Mouse (Mus musculus): ENCODE results near the gene AY358078. TPM values are rescaled to one million over a fixed set of nuclear protein-coding genes. Genes with fewer than 3 reads are reported as not detected.
"Not testable (repeated sequence)": the region's sequence is repeated elsewhere in the genome, so short reads cannot be mapped to it uniquely, and the experiment has no call there.

Gene AY358078
- polyA plus RNA-seq, 1 experiment, result not detected

DNA sequence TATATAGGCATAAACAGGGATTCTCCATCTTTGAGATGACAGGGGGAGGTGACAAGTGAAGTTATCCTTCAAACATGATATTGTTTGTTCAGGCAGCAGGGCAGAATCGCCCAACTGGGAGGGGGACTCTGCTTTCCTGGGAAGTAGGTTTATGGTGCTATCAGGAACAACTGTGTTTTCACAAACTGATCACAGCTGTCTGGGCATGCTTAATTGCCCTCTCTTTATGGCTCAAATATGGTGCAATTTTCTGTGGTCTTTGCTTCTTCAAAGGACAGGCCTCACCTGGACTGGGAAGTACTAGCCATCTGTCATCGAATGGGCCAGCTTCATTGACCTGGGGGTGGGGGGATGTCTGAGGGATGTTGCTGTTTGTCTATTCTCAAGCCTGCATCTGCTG, 5.7 kb upstream of the AY358078 start:
- WGBS, result 39% methylated on average over 2 of the region's 2 CpGs
- TF ChIP-seq POLR2A (IDR thresholded peaks at IDR 0.05; ENCODE audit: borderline replicate concordance, control insufficient read depth, low read depth, low read length) (no peak), CTCF (IDR thresholded peaks at IDR 0.05; ENCODE audit: control insufficient read depth, insufficient read depth, low read length) (no peak)
- no peaks in the 10 kb centered on the region for H3K4me1 ChIP-seq (ENCODE audit: control insufficient read depth, insufficient read depth, low read length)
- H3K4me3 ChIP-seq (replicated peaks; ENCODE audit: control insufficient read depth, low read depth, low read length), result no peak overlapping the region
- H3K27ac ChIP-seq (ENCODE audit: control insufficient read depth, insufficient read depth, low read depth, low read length, poor library complexity), result no peak overlapping the region

DNA sequence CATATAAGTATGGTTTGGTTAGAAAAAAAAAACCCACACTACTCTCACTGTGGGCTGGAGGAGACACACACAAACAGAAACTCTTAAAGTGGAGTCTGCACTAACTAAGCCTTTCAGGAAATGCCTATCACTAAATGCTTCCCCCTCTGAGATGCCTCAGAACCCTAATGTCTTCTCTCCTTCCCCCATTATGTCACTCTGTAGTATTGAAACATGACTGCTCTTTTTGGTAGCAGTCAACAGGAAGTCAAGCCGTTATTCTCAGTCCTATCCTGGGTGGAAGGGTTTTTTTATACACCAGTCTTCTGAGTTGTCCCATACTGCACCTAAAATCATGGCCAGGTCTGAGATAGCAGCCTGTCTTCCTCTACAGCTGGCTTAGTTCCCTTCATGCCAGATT, 26.8 kb downstream of the AY358078 start:
- TF ChIP-seq CTCF (IDR thresholded peaks at IDR 0.05; ENCODE audit: control insufficient read depth, insufficient read depth, low read length), result no peak
- TF ChIP-seq POLR2A (IDR thresholded peaks at IDR 0.05; ENCODE audit: borderline replicate concordance, control insufficient read depth, low read depth, low read length), result no peak
- 0% methylated on average over 1 of the region's 1 CpGs for WGBS

DNA sequence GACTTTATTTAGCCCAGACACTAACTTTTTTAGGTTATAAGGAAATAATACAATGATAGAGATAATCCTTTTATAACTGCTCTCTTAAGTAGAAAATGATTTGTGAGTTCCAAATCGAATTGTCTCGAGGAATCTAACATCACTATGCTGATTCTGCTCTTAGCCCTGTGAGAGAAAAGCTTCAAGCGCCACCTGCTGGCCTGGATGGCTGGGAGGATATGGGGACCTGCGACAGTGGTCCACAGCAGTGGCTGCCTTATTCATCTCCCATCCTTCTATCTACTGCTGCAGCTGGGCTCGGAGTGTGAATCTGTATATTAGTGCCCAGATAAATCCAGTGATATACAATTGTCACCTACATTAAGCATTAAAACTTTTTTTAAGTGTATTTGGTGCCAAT, 28.0 kb downstream of the AY358078 start:
- 0 out of 2 replicates have a peak, but pooled peaks have one; percentile 29 for TF ChIP-seq CTCF (IDR thresholded peaks at IDR 0.05; ENCODE audit: control insufficient read depth, insufficient read depth, low read length)
- 14% methylated on average over 5 of the region's 5 CpGs for WGBS
- not testable (repeated sequence) for H3K4me1 ChIP-seq (ENCODE audit: control insufficient read depth, insufficient read depth, low read length); H3K4me3 ChIP-seq (replicated peaks; ENCODE audit: control insufficient read depth, low read depth, low read length); H3K27ac ChIP-seq (ENCODE audit: control insufficient read depth, insufficient read depth, low read depth, low read length, poor library complexity)

More for the DNA sequence above, 26.8 kb downstream of the AY358078 start:
- Histone ChIP-seq H3K4me1 (ENCODE audit: control insufficient read depth, insufficient read depth, low read length) (no peaks in the 10 kb centered on the region), H3K27ac (ENCODE audit: control insufficient read depth, insufficient read depth, low read depth, low read length, poor library complexity) (no peak overlapping the region), H3K4me3 (replicated peaks; ENCODE audit: control insufficient read depth, low read depth, low read length) (no peak overlapping the region)

DNA sequence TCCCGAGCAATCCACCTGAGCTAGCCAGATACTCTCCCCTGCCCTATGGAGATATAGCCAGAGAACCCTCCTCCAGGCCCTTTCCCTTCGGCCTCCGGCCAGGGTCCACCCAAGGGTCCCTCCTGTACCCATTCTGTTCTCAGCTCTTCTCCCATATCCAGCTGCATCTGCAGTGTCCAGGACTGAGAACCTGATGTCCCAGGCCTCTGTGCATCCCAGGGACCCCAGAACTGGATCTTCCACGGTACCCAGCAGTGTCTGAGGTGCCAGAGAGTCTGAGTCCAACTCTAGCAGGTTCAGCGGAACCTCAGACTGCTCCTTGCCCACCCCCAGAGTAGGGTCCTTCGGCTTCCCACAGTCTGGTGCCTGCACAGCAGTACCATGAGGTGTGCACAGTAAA, 29.3 kb downstream of the AY358078 start:
- Histone ChIP-seq H3K4me1 (ENCODE audit: control insufficient read depth, insufficient read depth, low read length) (no peaks in the 10 kb centered on the region), H3K27ac (ENCODE audit: control insufficient read depth, insufficient read depth, low read depth, low read length, poor library complexity) (no peak overlapping the region), H3K4me3 (replicated peaks; ENCODE audit: control insufficient read depth, low read depth, low read length) (no peak overlapping the region)
- 68% methylated on average over 6 of the region's 6 CpGs for WGBS
- no peak for TF ChIP-seq CTCF (IDR thresholded peaks at IDR 0.05; ENCODE audit: control insufficient read depth, insufficient read depth, low read length)
- no peak for TF ChIP-seq POLR2A (IDR thresholded peaks at IDR 0.05; ENCODE audit: borderline replicate concordance, control insufficient read depth, low read depth, low read length)

DNA sequence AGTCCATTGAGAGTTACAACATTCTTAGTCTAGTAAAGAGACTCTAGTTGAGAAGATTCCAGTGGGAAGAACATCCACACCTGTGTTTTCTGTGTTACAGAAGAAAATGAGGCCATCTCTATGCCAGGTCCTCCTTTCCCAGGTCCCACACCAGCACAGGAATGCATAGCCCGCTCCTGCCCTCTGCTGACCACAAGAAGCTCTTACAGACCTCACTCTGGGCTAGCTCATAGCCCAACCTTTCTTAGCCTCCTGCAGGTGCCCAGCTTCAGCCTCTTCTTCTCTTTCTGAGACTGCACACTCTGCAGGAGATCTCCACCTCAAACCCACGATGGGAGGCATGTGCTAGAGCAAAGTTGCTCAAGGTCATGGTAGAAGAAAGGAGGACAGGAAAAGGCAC, 38.6 kb downstream of the AY358078 start:
- WGBS, result 14% methylated on average over 2 of the region's 2 CpGs
- TF ChIP-seq CTCF (IDR thresholded peaks at IDR 0.05; ENCODE audit: control insufficient read depth, insufficient read depth, low read length), result 0 out of 2 replicates have a peak, but pooled peaks have one; percentile 11
- not testable (repeated sequence) for H3K4me1 ChIP-seq (ENCODE audit: control insufficient read depth, insufficient read depth, low read length); H3K4me3 ChIP-seq (replicated peaks; ENCODE audit: control insufficient read depth, low read depth, low read length); H3K27ac ChIP-seq (ENCODE audit: control insufficient read depth, insufficient read depth, low read depth, low read length, poor library complexity)

DNA sequence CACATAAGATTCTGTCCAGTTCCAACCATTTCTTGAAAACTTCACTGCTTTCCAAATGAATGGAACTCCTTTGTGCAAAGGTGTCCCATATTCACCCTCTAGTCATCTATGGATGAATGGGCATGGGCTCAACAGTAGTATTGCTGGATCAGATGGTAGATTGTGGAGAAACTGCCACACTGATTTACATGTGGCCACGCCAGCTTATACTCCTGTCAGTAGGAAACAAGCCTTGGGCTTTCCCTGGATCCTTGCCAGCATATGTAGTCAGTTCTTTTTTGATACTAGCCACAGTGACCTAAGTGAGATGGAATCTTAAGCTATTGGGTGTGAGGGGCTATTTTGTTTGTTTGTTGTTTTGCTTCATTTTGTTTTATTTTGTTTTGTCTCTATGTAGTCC, 42.4 kb downstream of the AY358078 start:
- 62% methylated on average over 1 of the region's 1 CpGs for WGBS
- Histone ChIP-seq H3K4me3 (replicated peaks; ENCODE audit: control insufficient read depth, low read depth, low read length) (no peak overlapping the region), H3K4me1 (ENCODE audit: control insufficient read depth, insufficient read depth, low read length) (no peaks in the 10 kb centered on the region), H3K27ac (ENCODE audit: control insufficient read depth, insufficient read depth, low read depth, low read length, poor library complexity) (no peak overlapping the region)
- TF ChIP-seq POLR2A (IDR thresholded peaks at IDR 0.05; ENCODE audit: borderline replicate concordance, control insufficient read depth, low read depth, low read length) (no peak), CTCF (IDR thresholded peaks at IDR 0.05; ENCODE audit: control insufficient read depth, insufficient read depth, low read length) (no peak)

DNA sequence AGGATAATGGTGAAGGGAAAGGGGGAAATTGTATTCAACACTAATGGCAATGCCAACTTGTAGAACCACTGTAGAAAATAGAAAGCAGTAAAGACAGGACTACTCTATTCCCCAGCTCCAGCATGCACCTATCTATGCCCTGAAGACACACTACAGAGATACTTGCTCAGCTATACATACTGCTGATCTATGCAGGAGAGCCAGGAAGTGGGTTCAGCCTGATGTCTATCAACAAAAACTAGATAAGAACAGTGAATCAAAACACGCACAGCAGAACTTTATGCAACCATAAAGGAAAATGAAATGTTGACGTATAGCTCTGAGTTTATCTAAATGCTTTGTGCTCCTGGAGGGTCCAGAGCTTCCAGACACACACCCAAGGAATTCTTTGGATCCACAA, 42.9 kb downstream of the AY358078 start:
- no peaks in the 10 kb centered on the region for H3K4me1 ChIP-seq (ENCODE audit: control insufficient read depth, insufficient read depth, low read length)
- H3K27ac ChIP-seq (ENCODE audit: control insufficient read depth, insufficient read depth, low read depth, low read length, poor library complexity), result no peak overlapping the region
- no peak overlapping the region for H3K4me3 ChIP-seq (replicated peaks; ENCODE audit: control insufficient read depth, low read depth, low read length)
- WGBS, result 59% methylated on average over 2 of the region's 2 CpGs
- TF ChIP-seq POLR2A (IDR thresholded peaks at IDR 0.05; ENCODE audit: borderline replicate concordance, control insufficient read depth, low read depth, low read length) (no peak), CTCF (IDR thresholded peaks at IDR 0.05; ENCODE audit: control insufficient read depth, insufficient read depth, low read length) (no peak)

DNA sequence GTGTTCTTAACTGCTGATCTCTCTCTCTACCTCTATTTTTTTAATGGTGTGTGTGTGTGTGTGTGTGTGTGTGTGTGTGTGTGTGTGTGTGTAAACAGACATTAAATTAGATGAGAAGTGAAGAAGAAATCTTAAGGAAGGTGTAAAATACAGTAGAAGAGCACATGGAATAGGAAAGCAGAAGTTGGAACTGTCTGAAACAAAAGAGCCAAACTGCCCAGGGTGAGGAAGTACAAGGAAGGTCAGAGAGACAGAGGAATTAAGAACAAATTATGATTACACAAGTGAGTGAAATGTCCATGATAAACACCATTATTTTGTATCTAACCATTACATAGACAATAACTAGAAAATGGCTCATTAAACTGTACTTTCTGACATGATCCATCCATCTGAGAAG, 44.0 kb downstream of the AY358078 start:
- TF ChIP-seq POLR2A (IDR thresholded peaks at IDR 0.05; ENCODE audit: borderline replicate concordance, control insufficient read depth, low read depth, low read length) (no peak), CTCF (IDR thresholded peaks at IDR 0.05; ENCODE audit: control insufficient read depth, insufficient read depth, low read length) (no peak)
- H3K27ac ChIP-seq (ENCODE audit: control insufficient read depth, insufficient read depth, low read depth, low read length, poor library complexity), result no peak overlapping the region
- no peaks in the 10 kb centered on the region for H3K4me1 ChIP-seq (ENCODE audit: control insufficient read depth, insufficient read depth, low read length)
- H3K4me3 ChIP-seq (replicated peaks; ENCODE audit: control insufficient read depth, low read depth, low read length), result no peak overlapping the region

DNA sequence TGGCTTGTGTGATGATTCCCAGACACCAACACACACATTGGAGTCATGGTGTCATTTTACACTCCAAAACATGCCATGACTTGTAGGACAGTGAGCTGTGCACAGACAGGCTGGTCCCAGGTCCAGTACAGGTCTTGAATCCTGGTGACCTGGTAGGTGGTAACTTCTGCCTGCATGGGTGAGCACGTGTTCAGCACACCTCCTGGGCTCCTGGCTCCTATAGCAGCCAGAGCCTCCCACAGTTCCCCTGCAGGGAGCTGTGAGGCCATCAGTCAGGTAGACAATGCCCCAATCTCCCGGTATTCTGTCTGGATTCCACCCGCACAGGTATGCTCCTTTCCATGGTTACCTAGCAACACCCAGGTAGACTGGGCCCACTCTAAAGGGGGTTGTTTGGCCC, 46.7 kb downstream of the AY358078 start:
- H3K27ac ChIP-seq (ENCODE audit: control insufficient read depth, insufficient read depth, low read depth, low read length, poor library complexity), result no peak overlapping the region
- no peaks in the 10 kb centered on the region for H3K4me1 ChIP-seq (ENCODE audit: control insufficient read depth, insufficient read depth, low read length)
- WGBS, result 75% methylated on average over 3 of the region's 3 CpGs
- H3K4me3 ChIP-seq (replicated peaks; ENCODE audit: control insufficient read depth, low read depth, low read length), result no peak overlapping the region
- TF ChIP-seq POLR2A (IDR thresholded peaks at IDR 0.05; ENCODE audit: borderline replicate concordance, control insufficient read depth, low read depth, low read length) (no peak), CTCF (IDR thresholded peaks at IDR 0.05; ENCODE audit: control insufficient read depth, insufficient read depth, low read length) (no peak)

All from bone marrow, adult 2 months (tissue).